Mouse (Mus musculus) fat pad, adult 2 months (tissue): ENCODE measurements around the gene Gipc1.

Experiments used
- DNase-seq: peaks from one replicate; pipeline ENCODE4 v3.0.0-alpha.2; 2011; ENCODE audit warnings: low read depth, low spot score; ENCODE audit errors: extremely low read depth

Gipc1 gene

GRCm38 (mm10) chr8:83652030-83652743, at the start of gene Gipc1:
Gene Gipc1, plus strand, starts transcription at chr8:83652677.
- peak; percentile 66 for DNase-seq

GRCm38 (mm10) chr8:83607661-83608397, 44.6 kb upstream of the Gipc1 start, which contains the start of the genes Tecr and Dnajb1:
Gene Tecr, minus strand, starts transcription at chr8:83607971.
Gene Dnajb1, plus strand, starts transcription at chr8:83608193.
- DNase-seq, result peak; percentile 79

GRCm38 (mm10) chr8:83608398-83608829, 44.1 kb upstream of the Gipc1 start:
- no peak for DNase-seq

GRCm38 (mm10) chr8:83609086-83609485, 43.4 kb upstream of the Gipc1 start:
- DNase-seq, result no peak

GRCm38 (mm10) chr8:83609547-83610180, 42.8 kb upstream of the Gipc1 start:
- no peak for DNase-seq

GRCm38 (mm10) chr8:83611921-83612320, 40.6 kb upstream of the Gipc1 start:
- DNase-seq, result no peak

- DNase-seq, result no peak
These were observed 38.8 kb upstream of the Gipc1 start for GRCm38 (mm10) chr8:83613695-83614094.

- peak; percentile 87 for DNase-seq
These were observed 35.9 kb upstream of the Gipc1 start for GRCm38 (mm10) chr8:83616625-83617024.

- no peak for DNase-seq
These were observed 35.4 kb upstream of the Gipc1 start for GRCm38 (mm10) chr8:83617111-83617510.

GRCm38 (mm10) chr8:83618566-83618965, 33.9 kb upstream of the Gipc1 start:
- DNase-seq, result no peak

GRCm38 (mm10) chr8:83619568-83620285, 32.8 kb upstream of the Gipc1 start:
- DNase-seq, result peak; percentile 90

- DNase-seq, result no peak
These were observed 30.6 kb upstream of the Gipc1 start for GRCm38 (mm10) chr8:83621691-83622388.

- no peak for DNase-seq
These were observed 30.0 kb upstream of the Gipc1 start for GRCm38 (mm10) chr8:83622389-83622989.

- DNase-seq, result no peak
These were observed 28.9 kb upstream of the Gipc1 start for GRCm38 (mm10) chr8:83623549-83623948.

- no peak for DNase-seq
These were observed 27.7 kb upstream of the Gipc1 start for GRCm38 (mm10) chr8:83624739-83625138.

- no peak for DNase-seq
These were observed 26.7 kb upstream of the Gipc1 start for GRCm38 (mm10) chr8:83625676-83626299.

GRCm38 (mm10) chr8:83632083-83632707, 20.3 kb upstream of the Gipc1 start:
- DNase-seq, result no peak

- no peak for DNase-seq
These were observed 13.6 kb upstream of the Gipc1 start for GRCm38 (mm10) chr8:83638856-83639255.

GRCm38 (mm10) chr8:83639649-83640048, 12.8 kb upstream of the Gipc1 start:
- no peak for DNase-seq
